Mouse (Mus musculus) neural tube, embryonic 14.5 days (tissue): ENCODE data around the gene Uchl3. TPM values are rescaled to one million over a fixed set of nuclear protein-coding genes. Genes with fewer than 3 reads are reported as not detected.
A peak's percentile ranks its signal among the peaks of the same experiment; 100 is the strongest.

Experiments used
- ATAC-seq: fragments of 200-750 bp; cut with Nextera tagmentation; 2 replicates; pipeline ENCODE4 v1.8.0; 2017; ENCODE audit warnings: low read depth, mild to moderate bottlenecking, moderate TSS enrichment, moderate library complexity
- H3K27ac ChIP-seq: fragments of 300-500 bp; sonication (generic); 2 replicates; pipeline ENCODE4 v1.5.1; 2014; ENCODE audit warnings: low read depth, mild to moderate bottlenecking, control low read depth, low read length, moderate library complexity, mixed read lengths
- H3K27me3 ChIP-seq: fragments of 300-500 bp; sonication (generic); 2 replicates; pipeline ENCODE4 v1.6.1; 2014; ENCODE audit warnings: low read length; ENCODE audit not compliant: control insufficient read depth, insufficient read depth
- H3K36me3 ChIP-seq: fragments of 300-500 bp; sonication (generic); 2 replicates; pipeline ENCODE4 v1.6.1; 2014; ENCODE audit warnings: low read length, mixed read lengths; ENCODE audit not compliant: control insufficient read depth, insufficient read depth
- H3K4me1 ChIP-seq: fragments of 300-500 bp; sonication (generic); 2 replicates; pipeline ENCODE4 v1.6.1; 2014; ENCODE audit warnings: low read length; ENCODE audit not compliant: control insufficient read depth, insufficient read depth
- H3K4me2 ChIP-seq: fragments of 300-500 bp; sonication (generic); 2 replicates; pipeline ENCODE4 v1.6.1; 2014; ENCODE audit warnings: mild to moderate bottlenecking, low read depth, low read length, control low read depth
- H3K4me3 ChIP-seq: fragments of 300-500 bp; sonication (generic); 2 replicates; pipeline ENCODE4 v1.5.1; 2014; ENCODE audit warnings: low read depth, low read length, control low read depth, mixed read lengths
- H3K9ac ChIP-seq: fragments of 300-500 bp; sonication (generic); replicated peaks from 2 replicates; pipeline ENCODE4 v1.6.1; 2014; ENCODE audit warnings: low read depth, mild to moderate bottlenecking, control low read depth, low read length, mixed read lengths
- H3K9me3 ChIP-seq: fragments of 300-500 bp; sonication (generic); 2 replicates; pipeline ENCODE4 v1.6.1; 2016; ENCODE audit warnings: low read length; ENCODE audit not compliant: control insufficient read depth
- WGBS: fragments of 180-500 bp; shearing (Covaris S2); extraction: QIAGEN DNeasy Blood & Tissue Kit; methylation state at CpG from one replicate; pipeline ENCODE4 v1.1.7; 2014; 5-methylcytosine and 5-hydroxymethylcytosine counted together
- polyA plus RNA-seq: library from polyadenylated mRNA; unstranded; fragments of >200 nt; fragmentation: Nextera tagmentation; extraction: Ambion mirVana; gene quantifications from 2 replicates; pipeline ENCODE4 v1.2.1, GENCODE M21; 2014

Gene Uchl3
- polyA plus RNA-seq, 1 experiment from 2014 or later = 280 TPM

DNA sequence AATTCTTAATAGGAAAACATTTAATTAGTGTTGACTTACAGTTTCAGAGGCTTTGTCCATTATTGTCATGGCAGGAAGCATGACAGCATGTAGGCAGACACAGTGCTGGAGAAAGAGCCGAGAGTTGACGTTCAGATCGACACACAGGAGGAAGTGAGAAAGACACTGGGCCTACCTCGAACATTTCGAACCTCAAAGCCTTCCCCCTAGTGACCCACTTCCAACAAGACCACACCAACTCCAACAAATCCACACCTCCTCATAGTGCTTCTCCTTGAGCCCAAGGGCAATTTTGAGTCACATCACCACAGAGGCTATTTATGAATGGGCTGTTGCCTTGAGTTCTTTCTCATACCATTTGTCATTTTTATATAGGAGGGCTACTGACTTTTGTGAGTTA, 53.3 kb downstream of the Uchl3 start:
- Histone ChIP-seq H3K27me3 (no peaks in the 10 kb centered on the region), H3K36me3 (no peaks in the 10 kb centered on the region), H3K27ac (no peak overlapping the region), H3K4me2 (no peak overlapping the region), H3K4me1 (no peaks in the 10 kb centered on the region), H3K4me3 (no peak overlapping the region), H3K9me3 (no peaks in the 10 kb centered on the region), H3K9ac (no peak overlapping the region)
- 88% methylated on average over 5 of the region's 5 CpGs for WGBS
- no peak for ATAC-seq

DNA sequence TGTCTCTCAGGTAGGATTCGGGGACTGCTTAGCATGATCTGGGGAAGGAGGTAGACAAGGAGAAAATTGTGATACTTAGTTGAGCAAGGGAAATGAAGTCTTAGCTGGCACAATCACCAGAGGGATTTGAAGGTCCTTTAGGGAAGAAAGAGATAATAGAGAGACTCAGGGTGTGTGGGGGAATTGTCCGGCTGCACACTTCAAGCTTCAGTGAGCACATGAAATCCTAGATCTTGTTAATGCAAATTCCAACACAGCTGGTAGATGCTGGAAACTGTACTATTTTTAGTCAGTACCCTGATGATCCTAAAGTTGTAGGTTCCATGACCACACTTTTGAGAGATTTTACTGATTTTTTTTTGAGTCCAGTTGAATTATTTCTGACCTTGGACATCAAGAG, 60.6 kb downstream of the Uchl3 start:
- no peaks in the 10 kb centered on the region for H3K4me1 ChIP-seq
- ATAC-seq = no peak
- 65% methylated on average over 2 of the region's 2 CpGs for WGBS
- no peak overlapping the region for H3K4me2 ChIP-seq
- no peaks in the 10 kb centered on the region for H3K9me3 ChIP-seq
- no peaks in the 10 kb centered on the region for H3K36me3 ChIP-seq
- H3K4me3 ChIP-seq = no peak overlapping the region
- H3K27ac ChIP-seq = no peak overlapping the region
- H3K27me3 ChIP-seq = no peaks in the 10 kb centered on the region
- H3K9ac ChIP-seq = no peak overlapping the region

DNA sequence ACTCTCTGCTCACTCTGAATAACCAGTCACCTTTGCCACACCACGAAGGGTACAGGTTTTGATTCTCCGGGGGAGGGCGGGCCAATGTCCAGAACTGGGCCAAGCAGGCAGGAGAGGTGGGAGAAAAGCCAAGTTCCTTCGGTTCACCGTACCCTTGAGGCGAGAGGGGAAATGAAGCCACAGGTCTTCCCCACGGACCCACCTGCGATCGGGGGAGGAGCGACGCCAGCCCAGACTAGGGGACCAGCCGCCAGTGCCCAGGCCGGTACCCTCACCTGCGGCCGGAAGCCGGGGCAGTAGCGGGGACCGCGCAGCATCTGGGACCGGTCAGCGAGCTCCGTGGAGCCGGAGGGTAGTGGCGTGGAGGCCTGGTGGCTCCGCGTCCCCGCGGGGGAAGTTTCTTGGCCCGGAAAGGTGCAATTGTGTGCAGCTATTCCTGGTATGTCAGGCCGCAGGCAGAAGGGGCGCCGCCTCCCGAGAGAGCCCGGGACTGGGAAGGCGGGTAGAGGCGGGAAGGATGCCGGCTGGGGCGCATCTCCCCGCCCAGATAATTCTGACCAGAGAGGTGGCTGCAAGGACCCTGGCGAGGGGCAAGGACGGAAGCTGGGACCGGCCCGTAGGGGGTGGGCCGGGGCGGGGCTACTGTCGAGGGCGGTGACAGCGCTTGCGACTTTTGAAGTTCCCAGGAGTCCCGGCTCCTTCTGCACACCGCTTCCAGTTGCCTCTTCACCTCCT, 75.6 kb downstream of the Uchl3 start, which contains the start of the genes Gm9922 and Lmo7:
Gene Gm9922, minus strand, starts transcription at position 578 of the 735 bp plus-strand sequence.
Gene Lmo7, plus strand, starts transcription at position 721 of the 735 bp plus-strand sequence.
- Histone ChIP-seq H3K36me3 (no peaks in the 10 kb centered on the region), H3K27me3 (peaks cover 23% of the 10 kb centered on the region), H3K27ac (no peak within 1 kb of the TSS), H3K4me1 (peaks cover 10% of the 10 kb centered on the region; the same call in 1 of the 2 replicates), H3K9me3 (no peaks in the 10 kb centered on the region), H3K4me2 (peak within 1 kb of the TSS; percentile 99), H3K9ac (peak within 1 kb of the TSS; percentile 51), H3K4me3 (peak within 1 kb of the TSS; percentile 57)
- under 1% methylated on average over 50 of the region's 51 CpGs for WGBS
- ATAC-seq = peak; percentile 74

DNA sequence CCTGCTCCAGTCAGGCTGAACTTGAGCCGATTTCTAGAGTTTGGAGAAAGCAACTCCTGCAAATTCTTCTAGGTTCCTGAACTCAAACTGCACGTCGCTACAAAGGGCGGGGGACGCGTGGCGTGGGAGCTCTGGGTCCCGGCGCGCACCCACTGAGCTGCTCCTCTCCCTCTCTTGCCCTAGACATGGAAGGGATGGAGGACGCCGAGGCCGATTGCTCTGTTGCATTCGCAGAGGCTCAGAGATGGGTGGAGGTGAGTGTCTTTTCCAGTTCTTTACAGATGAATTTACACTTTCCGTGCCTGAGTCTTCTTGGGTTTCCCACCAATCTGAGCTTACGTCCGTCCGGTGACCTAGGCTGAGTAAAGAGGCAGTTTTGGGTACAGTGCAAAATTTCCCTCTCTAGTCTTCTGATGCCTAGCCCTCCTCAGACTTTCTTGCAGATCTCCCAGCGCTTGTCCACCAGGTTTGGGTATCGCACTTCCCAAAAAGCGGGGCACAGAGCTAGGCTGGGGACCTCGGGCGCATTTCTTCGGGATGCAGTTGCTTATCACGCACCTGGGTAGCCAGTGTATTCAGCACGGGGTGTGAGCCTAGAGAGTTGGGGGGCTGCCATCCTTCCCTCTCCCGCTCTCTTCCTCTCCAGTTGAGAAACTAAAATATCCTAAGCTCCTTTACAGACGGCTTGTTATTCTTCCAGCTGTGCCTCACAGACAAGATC, 76.4 kb downstream of the Uchl3 start:
- no peaks in the 10 kb centered on the region for H3K36me3 ChIP-seq
- H3K4me3 ChIP-seq = peak overlapping the region; percentile 57
- H3K9ac ChIP-seq = no peak overlapping the region
- WGBS = under 1% methylated on average over 28 of the region's 28 CpGs
- peak; percentile 28; the same call in 1 of the 2 replicates for ATAC-seq
- H3K4me2 ChIP-seq = peak overlapping the region; percentile 99
- H3K27ac ChIP-seq = no peak overlapping the region
- no peaks in the 10 kb centered on the region for H3K9me3 ChIP-seq
- H3K27me3 ChIP-seq = peaks cover 23% of the 10 kb centered on the region
- H3K4me1 ChIP-seq = peaks cover 10% of the 10 kb centered on the region; the same call in 1 of the 2 replicates

DNA sequence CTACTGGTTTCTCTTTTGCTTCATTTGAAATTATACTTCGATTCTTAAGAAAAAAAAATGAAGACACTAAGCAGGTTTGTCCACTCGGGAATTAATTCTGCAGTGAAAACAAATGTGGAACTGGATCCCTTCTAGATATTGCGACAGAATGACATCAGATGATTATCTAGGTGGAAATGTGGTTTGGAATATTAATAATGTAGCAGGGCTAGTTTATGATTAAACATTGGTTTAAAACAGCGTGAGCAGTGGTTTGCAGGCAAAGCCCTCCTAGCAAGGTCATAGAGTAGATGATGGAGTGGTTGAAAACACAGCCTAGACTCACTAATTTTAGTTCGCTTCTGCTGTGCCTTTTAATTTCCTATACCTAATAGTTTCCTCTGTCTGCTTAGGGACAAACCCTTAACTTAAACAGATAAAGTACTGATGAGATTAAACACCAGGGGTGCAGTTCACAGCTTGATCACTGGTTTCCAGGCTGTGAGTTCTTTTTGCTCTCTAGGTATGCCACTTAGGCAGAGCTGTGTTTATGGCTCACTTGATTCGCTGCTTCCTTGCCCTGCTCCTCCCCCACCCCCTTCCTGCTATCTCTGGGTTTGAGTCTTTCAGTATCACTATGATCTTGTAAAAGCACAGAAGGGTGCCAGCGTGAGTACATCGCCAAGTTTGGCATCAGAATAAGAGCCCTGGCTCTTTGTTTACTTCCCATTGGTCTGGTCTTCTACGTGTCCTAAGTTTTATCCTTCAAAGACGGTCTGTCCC, 80.0 kb downstream of the Uchl3 start:
- Histone ChIP-seq H3K36me3 (no peaks in the 10 kb centered on the region), H3K4me3 (no peak overlapping the region), H3K27me3 (peaks cover 14% of the 10 kb centered on the region), H3K9ac (no peak overlapping the region), H3K27ac (no peak overlapping the region), H3K4me2 (no peak overlapping the region), H3K4me1 (peaks cover 10% of the 10 kb centered on the region; the same call in 1 of the 2 replicates), H3K9me3 (no peaks in the 10 kb centered on the region)
- WGBS = 31% methylated on average over 10 of the region's 10 CpGs
- ATAC-seq = no peak; the same call in 1 of the 2 replicates

DNA sequence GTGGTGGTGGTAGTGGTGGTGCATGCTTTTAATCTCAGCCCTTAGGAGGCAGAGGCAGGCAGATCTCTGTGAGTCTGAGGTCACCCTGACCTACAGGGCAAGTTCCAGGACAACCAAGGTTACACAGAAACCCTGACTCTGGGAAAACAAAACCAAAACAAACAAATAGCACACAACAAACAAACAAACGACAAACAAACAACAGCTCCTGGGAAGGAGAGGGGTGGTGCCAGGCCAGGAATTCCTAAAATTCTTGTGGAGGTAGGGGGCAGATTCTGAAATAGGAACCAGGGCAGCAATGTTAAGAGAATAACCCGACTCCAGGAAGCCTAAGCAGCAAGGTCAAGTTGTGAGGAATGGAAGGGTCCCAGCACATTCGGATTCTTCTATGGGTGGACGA, 83.7 kb downstream of the Uchl3 start:
- Histone ChIP-seq H3K4me1 (no peaks in the 10 kb centered on the region), H3K9me3 (no peaks in the 10 kb centered on the region), H3K36me3 (no peaks in the 10 kb centered on the region), H3K27me3 (no peaks in the 10 kb centered on the region), H3K27ac (no peak overlapping the region), H3K4me3 (no peak overlapping the region), H3K4me2 (no peak overlapping the region), H3K9ac (no peak overlapping the region)
- no peak for ATAC-seq
- WGBS = 84% methylated on average over 4 of the region's 4 CpGs

Other genes starting within 250 kb of the Uchl3 start
- gene Tbc1d4, start 44.8 kb upstream of the Uchl3 start, polyA plus RNA-seq = 5.3 and 6.1 TPM in 2 replicates
- 90.2 and 102 TPM in 2 replicates for gene Commd6, start 13.3 kb upstream of the Uchl3 start, polyA plus RNA-seq
- not detected in 2 replicates for gene Gm9922, start 75.8 kb downstream of the Uchl3 start, polyA plus RNA-seq
- 1.0 and 1.7 TPM in 2 replicates for gene Lmo7, start 76.0 kb downstream of the Uchl3 start, polyA plus RNA-seq